Mouse (Mus musculus) heart, embryonic 11.5 days (tissue): ENCODE data around the gene P2ry14. TPM values are rescaled to one million over a fixed set of nuclear protein-coding genes. Genes with fewer than 3 reads are reported as not detected.
"Not testable (repeated sequence)": the region's sequence is repeated elsewhere in the genome, so short reads cannot be mapped to it uniquely, and the experiment has no call there.

Source experiments
- ATAC-seq: fragments of 200-750 bp; cut with Nextera tagmentation; replicated peaks from 2 replicates; pipeline ENCODE4 v1.8.0; 2017; ENCODE audit warnings: moderate library complexity; ENCODE audit not compliant: insufficient number of reproducible peaks, low FRiP score, low TSS enrichment
- H3K27ac ChIP-seq: fragments of 300-500 bp; sonication (generic); 2 replicates; pipeline ENCODE4 v1.5.1; 2014; ENCODE audit warnings: mild to moderate bottlenecking, low read depth, low read length
- H3K27me3 ChIP-seq: fragments of 300-500 bp; sonication (generic); 2 replicates; pipeline ENCODE4 v1.6.1; 2014; ENCODE audit warnings: mild to moderate bottlenecking, low read length, mixed read lengths; ENCODE audit not compliant: control insufficient read depth, insufficient read depth
- H3K36me3 ChIP-seq: fragments of 300-500 bp; sonication (generic); 2 replicates; pipeline ENCODE4 v1.6.1; 2014; ENCODE audit warnings: mild to moderate bottlenecking, low read length, moderate library complexity, mixed read lengths; ENCODE audit not compliant: control insufficient read depth, insufficient read depth
- H3K4me1 ChIP-seq: fragments of 300-500 bp; sonication (generic); 2 replicates; pipeline ENCODE4 v1.6.1; 2014; ENCODE audit warnings: low read length; ENCODE audit not compliant: control insufficient read depth, insufficient read depth
- H3K4me2 ChIP-seq: fragments of 300-500 bp; sonication (generic); 2 replicates; pipeline ENCODE4 v1.6.1; 2014; ENCODE audit warnings: mild to moderate bottlenecking, moderate library complexity
- H3K4me3 ChIP-seq: fragments of 300-500 bp; sonication (generic); 2 replicates; pipeline ENCODE4 v1.5.1; 2014; ENCODE audit warnings: low read depth, low read length
- H3K9ac ChIP-seq: fragments of 300-500 bp; sonication (generic); 2 replicates; pipeline ENCODE4 v1.6.1; 2014; ENCODE audit warnings: mild to moderate bottlenecking, low read depth, low read length, moderate library complexity
- H3K9me3 ChIP-seq: fragments of 300-500 bp; sonication (generic); replicated peaks from 2 replicates; pipeline ENCODE4 v1.6.1; 2016; ENCODE audit warnings: low read length; ENCODE audit not compliant: control insufficient read depth
- WGBS: fragments of 180-500 bp; shearing (Covaris S2); extraction: QIAGEN DNeasy Blood & Tissue Kit; methylation state at CpG from one replicate; pipeline ENCODE4 v1.1.7; 2014; ENCODE audit not compliant: insufficient replicate concordance; 5-methylcytosine and 5-hydroxymethylcytosine counted together
- polyA plus RNA-seq: library from polyadenylated mRNA; unstranded; fragments of >200 nt; fragmentation: Nextera tagmentation; extraction: Ambion mirVana; gene quantifications from 2 replicates; pipeline ENCODE4 v1.2.1, GENCODE M21; 2014

Gene P2ry14
- polyA plus RNA-seq, 1 experiment from 2014 or later = 2.9 TPM

- WGBS = 81% methylated on average over 3 of the region's 3 CpGs
- H3K27me3 ChIP-seq, H3K27ac ChIP-seq, H3K9ac ChIP-seq, H3K9me3 ChIP-seq, ATAC-seq, H3K4me2 ChIP-seq, H3K36me3 ChIP-seq, H3K4me1 ChIP-seq, H3K4me3 ChIP-seq: not testable (repeated sequence)
These were observed 43.6 kb downstream of the P2ry14 start for GRCm38 (mm10) chr3:59109834-59110233.

DNA sequence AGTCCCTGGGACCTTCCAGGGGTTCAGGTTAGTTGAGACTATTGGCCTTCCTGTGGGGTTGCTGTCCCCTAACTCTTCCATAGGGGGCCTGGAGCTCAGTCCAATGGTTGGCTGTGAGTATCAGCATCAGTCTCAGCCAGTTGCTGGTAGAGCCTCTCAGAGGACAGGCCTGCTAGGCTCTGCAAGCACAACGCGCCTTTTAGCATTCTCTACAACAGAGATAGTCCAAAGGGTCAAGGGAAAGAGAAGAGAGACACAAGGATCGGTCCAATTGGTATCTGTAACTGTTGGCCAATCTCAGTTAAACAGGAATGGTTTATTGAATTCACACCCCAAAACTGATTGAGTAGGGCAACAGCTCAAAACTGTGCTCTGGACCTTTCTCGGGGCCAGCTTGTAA is 46.0 kb downstream of the P2ry14 start:
- H3K9ac ChIP-seq = no peak overlapping the region
- ATAC-seq = no peak
- peaks cover 13% of the 10 kb centered on the region for H3K4me1 ChIP-seq
- H3K27me3 ChIP-seq = no peaks in the 10 kb centered on the region
- H3K36me3 ChIP-seq = no peaks in the 10 kb centered on the region
- no peak overlapping the region for H3K4me3 ChIP-seq
- no peak overlapping the region for H3K4me2 ChIP-seq
- H3K27ac ChIP-seq = no peak overlapping the region
- no peaks in the 10 kb centered on the region for H3K9me3 ChIP-seq
- 79% methylated on average over 4 of the region's 4 CpGs for WGBS

DNA sequence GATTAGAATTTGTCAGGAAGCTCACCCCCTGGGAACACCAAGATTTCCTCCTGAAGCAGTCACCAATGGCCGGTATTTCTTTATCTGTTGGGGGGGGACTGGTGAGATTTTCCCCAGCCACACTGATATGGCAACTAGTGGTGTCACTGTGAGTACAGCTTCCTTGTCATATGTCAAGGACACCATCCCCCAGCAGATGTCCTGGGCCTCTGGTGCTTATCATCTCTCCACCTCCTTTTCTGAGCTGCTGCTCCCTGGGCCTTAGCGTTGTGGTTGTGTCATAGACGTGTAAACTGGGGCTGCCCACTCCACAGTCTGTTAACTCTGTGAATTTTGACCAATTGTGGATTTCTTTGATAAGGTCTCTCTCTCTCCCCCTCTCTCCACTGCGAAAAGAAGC is 49.0 kb downstream of the P2ry14 start:
- peak overlapping the region; percentile 41; the same call in 1 of the 2 replicates for H3K27ac ChIP-seq
- peak; percentile 57; the same call in 1 of the 2 replicates for ATAC-seq
- WGBS = 19% methylated on average over 4 of the region's 4 CpGs

DNA sequence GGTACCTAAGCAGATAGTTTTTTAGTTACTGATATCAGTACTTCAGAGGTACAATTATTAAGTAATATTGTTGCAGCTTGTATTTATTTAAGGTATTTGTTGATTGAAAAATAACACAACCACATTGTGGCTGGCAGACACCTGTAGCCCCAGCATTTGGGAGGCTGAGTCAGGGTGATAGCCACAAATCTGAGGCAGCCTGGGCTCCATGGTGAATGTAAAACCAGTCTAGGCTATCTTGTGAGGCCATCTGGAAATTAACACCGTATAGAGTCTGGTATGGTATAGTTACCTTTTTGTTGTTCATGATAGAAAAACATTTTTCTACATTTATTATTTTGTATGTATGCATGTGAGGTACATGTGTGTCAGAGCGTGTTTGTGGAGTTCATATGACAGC is 51.3 kb downstream of the P2ry14 start:
- Histone ChIP-seq H3K4me1 (peaks cover 13% of the 10 kb centered on the region), H3K9me3 (no peaks in the 10 kb centered on the region), H3K4me2 (no peak overlapping the region), H3K27me3 (no peaks in the 10 kb centered on the region), H3K4me3 (no peak overlapping the region), H3K9ac (no peak overlapping the region), H3K36me3 (no peaks in the 10 kb centered on the region), H3K27ac (no peak overlapping the region)
- WGBS = 89% methylated on average over 2 of the region's 2 CpGs
- no peak for ATAC-seq

More for the DNA sequence above, 49.0 kb downstream of the P2ry14 start:
- Histone ChIP-seq H3K4me1 (peaks cover 13% of the 10 kb centered on the region), H3K27me3 (no peaks in the 10 kb centered on the region), H3K4me3 (no peak overlapping the region), H3K9me3 (no peaks in the 10 kb centered on the region), H3K4me2 (no peak overlapping the region; the same call in 1 of the 2 replicates), H3K36me3 (no peaks in the 10 kb centered on the region), H3K9ac (no peak overlapping the region)

- Histone ChIP-seq H3K4me1 (peaks cover 13% of the 10 kb centered on the region), H3K9ac (no peak within 1 kb of the TSS), H3K4me2 (no peak within 1 kb of the TSS), H3K9me3 (no peaks in the 10 kb centered on the region), H3K27me3 (no peaks in the 10 kb centered on the region), H3K36me3 (no peaks in the 10 kb centered on the region), H3K4me3 (no peak within 1 kb of the TSS), H3K27ac (no peak within 1 kb of the TSS)
- no peak for ATAC-seq
- WGBS = 81% methylated on average over 6 of the region's 6 CpGs
These were observed 52.0 kb downstream of the P2ry14 start, which contains the start of gene Gpr171 for GRCm38 (mm10) chr3:59101218-59101986. TSS of gene Gpr171 (minus strand) at chr3:59101821.

DNA sequence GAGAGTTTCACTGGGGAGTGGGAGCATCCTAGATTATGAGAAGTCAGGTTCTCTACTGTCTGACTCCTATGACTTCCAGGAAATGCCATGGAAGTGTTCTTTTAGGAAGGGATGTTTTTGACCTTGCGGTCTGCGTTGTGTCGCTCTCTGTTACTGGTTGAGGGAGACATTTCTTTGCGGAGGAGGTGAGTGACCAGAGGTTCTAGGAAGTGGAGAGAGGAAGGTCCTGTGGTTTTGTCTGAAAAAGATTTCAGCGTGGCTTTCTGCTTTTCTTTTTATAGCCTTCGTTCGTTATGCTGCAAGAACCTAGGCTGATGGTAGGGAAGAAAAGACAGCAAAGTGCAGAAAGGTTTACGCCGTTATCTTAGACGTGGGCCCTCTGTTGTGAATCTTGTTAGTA is 54.9 kb downstream of the P2ry14 start:
- Histone ChIP-seq H3K27ac (no peak overlapping the region), H3K4me3 (no peak overlapping the region), H3K4me1 (peaks cover 2% of the 10 kb centered on the region), H3K4me2 (no peak overlapping the region), H3K36me3 (no peaks in the 10 kb centered on the region), H3K9me3 (no peaks in the 10 kb centered on the region), H3K9ac (no peak overlapping the region), H3K27me3 (no peaks in the 10 kb centered on the region)
- no peak for ATAC-seq
- 78% methylated on average over 10 of the region's 10 CpGs for WGBS

- Histone ChIP-seq H3K4me1 (no peaks in the 10 kb centered on the region; the same call in 1 of the 2 replicates), H3K9me3 (no peaks in the 10 kb centered on the region), H3K27ac (no peak overlapping the region), H3K27me3 (no peaks in the 10 kb centered on the region), H3K36me3 (no peaks in the 10 kb centered on the region), H3K4me3 (no peak overlapping the region), H3K9ac (no peak overlapping the region), H3K4me2 (no peak overlapping the region)
- ATAC-seq = no peak
- WGBS = 56% methylated on average over 6 of the region's 6 CpGs
These were observed 56.0 kb downstream of the P2ry14 start for GRCm38 (mm10) chr3:59097421-59097820.

- no peaks in the 10 kb centered on the region for H3K9me3 ChIP-seq
- no peak overlapping the region for H3K4me3 ChIP-seq
- no peak overlapping the region for H3K27ac ChIP-seq
- no peak overlapping the region for H3K4me2 ChIP-seq
- no peaks in the 10 kb centered on the region; the same call in 1 of the 2 replicates for H3K4me1 ChIP-seq
- H3K36me3 ChIP-seq = no peaks in the 10 kb centered on the region
- ATAC-seq = no peak; the same call in 1 of the 2 replicates
- no peaks in the 10 kb centered on the region for H3K27me3 ChIP-seq
- WGBS = 57% methylated on average over 11 of the region's 11 CpGs
- no peak overlapping the region for H3K9ac ChIP-seq
These were observed 60.7 kb downstream of the P2ry14 start for GRCm38 (mm10) chr3:59092702-59093101.

GRCm38 (mm10) chr3:59080919-59081318 is 72.5 kb downstream of the P2ry14 start:
- 0 out of 2 replicates have a peak overlapping the region, but pooled peaks have one; percentile 4 for H3K4me2 ChIP-seq
- H3K27ac ChIP-seq = no peak overlapping the region
- 6% methylated on average over 7 of the region's 7 CpGs for WGBS

More at GRCm38 (mm10) chr3:59080919-59081318, 72.5 kb downstream of the P2ry14 start:
- Histone ChIP-seq H3K36me3 (no peaks in the 10 kb centered on the region), H3K9ac (no peak overlapping the region), H3K4me1 (peaks cover 11% of the 10 kb centered on the region), H3K27me3 (no peaks in the 10 kb centered on the region), H3K9me3 (no peaks in the 10 kb centered on the region), H3K4me3 (no peak overlapping the region)
- no peak for ATAC-seq
